Mouse (Mus musculus): Measurements from ENCODE around the gene Cntn5. TPM values are rescaled to one million over a fixed set of nuclear protein-coding genes. Genes with fewer than 3 reads are reported as not detected.
"Not testable (repeated sequence)": the region's sequence is repeated elsewhere in the genome, so short reads cannot be mapped to it uniquely, and the experiment has no call there.

The Cntn5 gene
- polyA plus RNA-seq, 1 experiment from 2014 or later = 20.2 TPM

DNA sequence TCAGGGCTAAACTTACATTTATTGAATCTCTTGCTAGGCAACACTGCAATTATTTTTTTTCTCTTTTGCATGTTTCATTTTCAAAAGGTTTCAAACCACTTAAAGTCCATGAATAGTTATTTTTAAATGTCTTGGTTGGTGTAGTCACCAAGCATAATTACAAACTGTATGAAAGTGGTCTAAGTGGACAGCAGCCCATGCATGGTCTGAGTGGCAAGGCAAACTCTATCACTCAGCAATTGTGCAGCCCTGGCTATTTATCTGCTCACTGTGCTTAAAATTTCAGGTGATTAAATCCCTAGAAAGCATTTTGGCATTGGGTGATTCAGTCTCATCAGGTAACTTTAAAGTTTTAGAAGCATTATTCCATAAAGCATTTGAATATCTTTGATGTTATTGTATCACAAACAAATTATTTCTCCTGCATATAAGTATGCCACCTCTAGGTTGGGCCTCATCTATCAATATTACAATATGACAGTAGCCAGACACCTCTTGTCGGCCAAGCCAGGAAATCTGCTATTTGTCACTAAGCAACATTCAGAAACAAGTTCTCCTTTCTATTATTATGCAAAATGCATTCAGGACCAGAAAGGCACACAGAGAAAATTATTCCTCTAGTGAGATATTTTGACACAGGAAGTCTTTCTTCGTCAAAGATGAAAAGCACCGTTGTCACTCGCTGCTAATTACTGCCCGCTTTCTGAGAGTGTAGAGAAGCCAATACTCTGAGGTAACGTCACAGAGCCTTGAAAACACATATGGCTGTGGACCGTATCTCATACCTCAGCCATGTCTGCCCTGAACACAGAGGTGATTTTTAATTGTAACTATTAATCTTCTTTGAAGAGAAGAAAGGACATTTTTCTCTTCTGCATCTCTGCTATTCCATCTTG lies 329.0 kb downstream of the Cntn5 start:
- H3K9me3 ChIP-seq (ENCODE audit: control insufficient read depth, low read length) = no peaks in the 10 kb centered on the region
- H3K4me2 ChIP-seq (ENCODE audit: low read length) = peak overlapping the region; percentile 6; the same call in 1 of the 2 replicates
- no peak overlapping the region for H3K9ac ChIP-seq (replicated peaks; ENCODE audit: low read depth, low read length)
- peaks cover 5% of the 10 kb centered on the region for H3K4me1 ChIP-seq (replicated peaks; ENCODE audit: control insufficient read depth, insufficient read depth, low read length)
- peak; percentile 85 for ATAC-seq
- no peaks in the 10 kb centered on the region for H3K27me3 ChIP-seq (replicated peaks; ENCODE audit: control insufficient read depth, insufficient read depth, low read length)
- H3K4me3 ChIP-seq (replicated peaks; ENCODE audit: low read length) = no peak overlapping the region
- H3K27ac ChIP-seq (ENCODE audit: low read length) = no peak overlapping the region
- 8% methylated on average over 7 of the region's 7 CpGs for WGBS
- no peaks in the 10 kb centered on the region for H3K36me3 ChIP-seq (ENCODE audit: control insufficient read depth, insufficient read depth)

DNA sequence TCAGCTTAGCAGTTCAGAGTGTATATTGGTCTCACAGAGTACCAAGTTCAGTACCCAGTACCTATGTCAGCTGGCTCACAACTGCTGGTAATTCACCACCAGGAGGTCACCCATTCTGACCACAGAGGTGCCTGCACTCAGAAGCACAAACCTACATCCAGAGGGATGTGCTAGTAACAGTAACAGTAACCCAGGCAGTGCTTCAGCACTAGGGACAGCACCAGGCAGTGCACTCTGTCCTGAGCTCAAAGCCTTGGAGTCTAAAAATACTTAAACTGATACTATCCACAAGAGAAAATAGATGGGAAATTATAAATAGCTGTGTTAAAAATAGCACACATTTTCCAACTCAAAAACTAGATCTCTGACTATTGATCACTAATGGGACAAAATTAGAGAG lies 334.7 kb downstream of the Cntn5 start:
- Histone ChIP-seq H3K27ac (ENCODE audit: low read length) (no peak overlapping the region), H3K27me3 (replicated peaks; ENCODE audit: control insufficient read depth, insufficient read depth, low read length) (no peaks in the 10 kb centered on the region), H3K4me2 (ENCODE audit: low read length) (no peak overlapping the region), H3K9me3 (ENCODE audit: control insufficient read depth, low read length) (no peaks in the 10 kb centered on the region), H3K36me3 (ENCODE audit: control insufficient read depth, insufficient read depth) (no peaks in the 10 kb centered on the region), H3K4me1 (replicated peaks; ENCODE audit: control insufficient read depth, insufficient read depth, low read length) (no peaks in the 10 kb centered on the region), H3K9ac (replicated peaks; ENCODE audit: low read depth, low read length) (no peak overlapping the region), H3K4me3 (replicated peaks; ENCODE audit: low read length) (no peak overlapping the region)
- ATAC-seq = no peak

DNA sequence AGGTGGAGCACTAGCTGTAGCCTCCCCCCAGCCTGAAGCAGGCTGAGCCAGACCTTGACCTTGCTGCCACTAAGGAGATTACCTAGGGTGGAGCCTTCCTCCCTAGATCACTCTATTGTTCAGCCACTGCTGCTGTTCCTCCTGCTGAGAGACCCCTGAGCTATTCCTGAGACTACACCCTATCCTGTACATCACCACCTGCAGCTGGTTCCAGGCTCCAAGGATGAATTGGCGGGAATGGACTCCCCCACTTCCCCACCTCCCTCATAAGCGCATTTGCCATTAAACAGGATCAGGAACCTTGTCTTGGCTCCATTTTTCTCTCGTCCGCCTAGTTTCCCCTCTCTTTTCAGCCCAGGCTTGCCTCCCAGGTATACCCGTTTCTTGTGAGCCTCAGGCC lies 363.7 kb downstream of the Cntn5 start:
- ATAC-seq; H3K27me3 ChIP-seq (replicated peaks; ENCODE audit: control insufficient read depth, insufficient read depth, low read length); H3K9ac ChIP-seq (replicated peaks; ENCODE audit: low read depth, low read length); H3K4me3 ChIP-seq (replicated peaks; ENCODE audit: low read length); H3K9me3 ChIP-seq (ENCODE audit: control insufficient read depth, low read length); H3K36me3 ChIP-seq (ENCODE audit: control insufficient read depth, insufficient read depth); H3K4me1 ChIP-seq (replicated peaks; ENCODE audit: control insufficient read depth, insufficient read depth, low read length); H3K4me2 ChIP-seq (ENCODE audit: low read length); H3K27ac ChIP-seq (ENCODE audit: low read length): not testable (repeated sequence)
- WGBS = 79% methylated on average over 5 of the region's 5 CpGs

DNA sequence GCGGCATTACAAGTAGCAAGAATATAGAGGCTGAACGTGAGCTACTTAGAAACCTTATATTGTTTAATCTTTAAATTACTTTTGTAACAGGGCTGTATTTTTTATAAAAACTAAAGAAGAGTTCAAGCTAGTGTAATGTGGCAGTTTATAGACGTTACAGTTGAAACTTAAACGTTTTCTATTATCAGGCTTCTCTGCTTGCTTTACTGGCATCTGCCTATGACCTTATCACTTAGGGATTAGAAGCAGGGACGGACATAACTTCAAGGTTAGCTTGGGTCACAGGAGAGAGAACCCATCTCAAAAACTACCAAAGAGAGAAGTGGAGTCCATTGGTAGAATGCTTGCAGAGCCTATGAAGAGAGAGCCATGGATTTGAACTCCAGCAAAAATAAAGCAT lies 372.3 kb downstream of the Cntn5 start:
- no peak overlapping the region for H3K4me2 ChIP-seq (ENCODE audit: low read length)
- no peaks in the 10 kb centered on the region for H3K27me3 ChIP-seq (replicated peaks; ENCODE audit: control insufficient read depth, insufficient read depth, low read length)
- H3K36me3 ChIP-seq (ENCODE audit: control insufficient read depth, insufficient read depth) = no peaks in the 10 kb centered on the region
- WGBS = 89% methylated on average over 5 of the region's 5 CpGs
- H3K9me3 ChIP-seq (ENCODE audit: control insufficient read depth, low read length) = no peaks in the 10 kb centered on the region
- H3K9ac ChIP-seq (replicated peaks; ENCODE audit: low read depth, low read length) = no peak overlapping the region
- H3K4me3 ChIP-seq (replicated peaks; ENCODE audit: low read length) = no peak overlapping the region
- H3K4me1 ChIP-seq (replicated peaks; ENCODE audit: control insufficient read depth, insufficient read depth, low read length) = peaks cover 6% of the 10 kb centered on the region; the same call in 1 of the 2 replicates
- ATAC-seq = no peak
- H3K27ac ChIP-seq (ENCODE audit: low read length) = no peak overlapping the region

DNA sequence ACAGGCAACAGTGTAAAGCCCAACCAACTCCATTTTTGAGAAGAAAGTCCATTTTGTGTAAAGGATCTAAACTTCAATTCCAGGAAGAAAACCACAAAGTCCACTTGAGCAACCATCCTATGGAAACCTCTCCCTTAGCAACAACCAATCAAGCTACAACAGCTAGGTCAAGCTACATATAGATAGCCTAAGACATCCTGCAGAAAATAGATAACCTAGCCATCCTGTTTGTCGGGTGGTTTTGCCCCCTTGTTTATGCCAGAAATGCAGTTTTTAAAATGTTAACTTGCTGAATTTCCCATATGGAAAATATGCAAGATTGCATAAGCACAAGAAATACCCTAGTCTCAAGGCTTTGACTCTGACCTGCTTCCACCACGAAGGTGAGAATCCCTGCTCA lies 373.5 kb downstream of the Cntn5 start:
- Histone ChIP-seq H3K4me3 (replicated peaks; ENCODE audit: low read length) (no peak overlapping the region), H3K4me2 (ENCODE audit: low read length) (no peak overlapping the region), H3K27me3 (replicated peaks; ENCODE audit: control insufficient read depth, insufficient read depth, low read length) (no peaks in the 10 kb centered on the region), H3K9me3 (ENCODE audit: control insufficient read depth, low read length) (no peaks in the 10 kb centered on the region), H3K4me1 (replicated peaks; ENCODE audit: control insufficient read depth, insufficient read depth, low read length) (peaks cover 9% of the 10 kb centered on the region; the same call in 1 of the 2 replicates), H3K27ac (ENCODE audit: low read length) (no peak overlapping the region), H3K9ac (replicated peaks; ENCODE audit: low read depth, low read length) (no peak overlapping the region), H3K36me3 (ENCODE audit: control insufficient read depth, insufficient read depth) (no peaks in the 10 kb centered on the region)
- WGBS = 87% methylated on average over 2 of the region's 2 CpGs
- no peak for ATAC-seq

DNA sequence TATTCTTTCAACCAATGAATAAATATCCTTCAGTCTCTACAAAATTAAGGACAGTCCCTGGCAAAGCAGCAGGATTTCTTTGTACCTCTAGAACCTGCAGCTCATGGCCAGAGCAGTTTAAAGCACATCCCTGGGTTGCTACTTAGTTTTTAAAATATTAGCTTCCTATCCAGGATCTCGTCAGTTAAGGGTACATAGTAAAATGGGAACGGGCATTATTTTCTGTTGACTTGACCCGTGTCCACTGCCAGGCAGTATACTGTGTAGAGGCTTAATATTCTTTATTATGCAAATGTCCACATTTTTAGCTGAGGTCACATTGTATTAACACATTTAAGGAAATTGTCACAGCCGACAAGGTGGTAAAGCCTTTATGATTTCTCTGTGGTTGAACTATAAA lies 375.0 kb downstream of the Cntn5 start:
- Histone ChIP-seq H3K4me2 (ENCODE audit: low read length) (no peak overlapping the region), H3K9me3 (ENCODE audit: control insufficient read depth, low read length) (no peaks in the 10 kb centered on the region)

DNA sequence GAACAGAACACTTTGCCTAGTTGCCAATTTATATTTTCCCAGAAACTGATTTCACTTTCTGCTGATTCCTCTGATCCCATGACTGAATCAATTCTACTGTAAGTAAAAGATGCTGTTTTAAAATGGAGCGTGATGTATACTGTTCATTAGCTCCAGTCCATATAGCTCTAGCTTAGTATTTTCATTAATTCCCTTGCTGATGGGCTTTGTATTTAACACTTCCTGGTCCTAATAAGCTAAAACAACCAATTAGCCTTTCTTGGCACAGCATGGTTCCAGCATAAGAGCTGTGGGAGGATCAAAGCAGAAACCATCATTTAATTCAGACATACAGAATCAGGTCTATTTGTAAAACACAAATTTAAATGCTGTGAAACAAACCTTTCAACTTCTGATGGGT lies 375.5 kb downstream of the Cntn5 start:
- Histone ChIP-seq H3K27me3 (replicated peaks; ENCODE audit: control insufficient read depth, insufficient read depth, low read length) (no peaks in the 10 kb centered on the region), H3K9me3 (ENCODE audit: control insufficient read depth, low read length) (no peaks in the 10 kb centered on the region), H3K4me1 (replicated peaks; ENCODE audit: control insufficient read depth, insufficient read depth, low read length) (peaks cover 9% of the 10 kb centered on the region; the same call in 1 of the 2 replicates), H3K36me3 (ENCODE audit: control insufficient read depth, insufficient read depth) (no peaks in the 10 kb centered on the region), H3K4me3 (replicated peaks; ENCODE audit: low read length) (no peak overlapping the region), H3K4me2 (ENCODE audit: low read length) (no peak overlapping the region), H3K27ac (ENCODE audit: low read length) (no peak overlapping the region), H3K9ac (replicated peaks; ENCODE audit: low read depth, low read length) (no peak overlapping the region)
- 0% methylated on average over 1 of the region's 1 CpGs for WGBS
- peak; percentile 79 for ATAC-seq

More for the DNA sequence above, 375.0 kb downstream of the Cntn5 start:
- H3K4me1 ChIP-seq (replicated peaks; ENCODE audit: control insufficient read depth, insufficient read depth, low read length) = peaks cover 9% of the 10 kb centered on the region; the same call in 1 of the 2 replicates
- WGBS = 6% methylated on average over 4 of the region's 4 CpGs
- H3K4me3 ChIP-seq (replicated peaks; ENCODE audit: low read length) = no peak overlapping the region
- no peak overlapping the region for H3K9ac ChIP-seq (replicated peaks; ENCODE audit: low read depth, low read length)
- ATAC-seq = 0 out of 2 replicates have a peak, but pooled peaks have one; percentile 11
- no peaks in the 10 kb centered on the region for H3K36me3 ChIP-seq (ENCODE audit: control insufficient read depth, insufficient read depth)
- H3K27ac ChIP-seq (ENCODE audit: low read length) = no peak overlapping the region
- H3K27me3 ChIP-seq (replicated peaks; ENCODE audit: control insufficient read depth, insufficient read depth, low read length) = no peaks in the 10 kb centered on the region

DNA sequence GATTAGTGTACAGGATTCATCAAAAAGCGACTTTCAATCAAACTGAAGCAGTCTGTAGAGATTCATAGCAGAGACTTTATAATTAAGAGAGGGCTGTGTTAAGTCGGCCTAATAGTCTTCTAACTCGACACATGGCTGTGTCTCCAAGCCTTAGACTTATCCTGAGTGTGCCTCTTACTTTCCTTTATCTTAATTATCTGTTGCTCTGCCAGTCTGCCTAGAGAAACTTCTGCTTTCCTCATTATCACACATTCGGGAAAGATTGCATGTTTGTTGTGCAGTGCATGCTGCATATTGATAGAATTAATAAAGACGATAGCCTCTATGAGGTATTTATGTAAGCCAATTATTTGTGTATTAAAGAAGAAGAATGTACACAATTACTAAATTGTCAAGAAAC lies 375.9 kb downstream of the Cntn5 start:
- no peak overlapping the region for H3K4me2 ChIP-seq (ENCODE audit: low read length)
- H3K4me1 ChIP-seq (replicated peaks; ENCODE audit: control insufficient read depth, insufficient read depth, low read length) = peaks cover 9% of the 10 kb centered on the region; the same call in 1 of the 2 replicates
- H3K4me3 ChIP-seq (replicated peaks; ENCODE audit: low read length) = no peak overlapping the region
- ATAC-seq = peak; percentile 47; the same call in 1 of the 2 replicates
- H3K27ac ChIP-seq (ENCODE audit: low read length) = no peak overlapping the region
- no peaks in the 10 kb centered on the region for H3K27me3 ChIP-seq (replicated peaks; ENCODE audit: control insufficient read depth, insufficient read depth, low read length)
- no peaks in the 10 kb centered on the region for H3K9me3 ChIP-seq (ENCODE audit: control insufficient read depth, low read length)
- 12% methylated on average over 5 of the region's 5 CpGs for WGBS
- H3K36me3 ChIP-seq (ENCODE audit: control insufficient read depth, insufficient read depth) = no peaks in the 10 kb centered on the region
- H3K9ac ChIP-seq (replicated peaks; ENCODE audit: low read depth, low read length) = no peak overlapping the region

DNA sequence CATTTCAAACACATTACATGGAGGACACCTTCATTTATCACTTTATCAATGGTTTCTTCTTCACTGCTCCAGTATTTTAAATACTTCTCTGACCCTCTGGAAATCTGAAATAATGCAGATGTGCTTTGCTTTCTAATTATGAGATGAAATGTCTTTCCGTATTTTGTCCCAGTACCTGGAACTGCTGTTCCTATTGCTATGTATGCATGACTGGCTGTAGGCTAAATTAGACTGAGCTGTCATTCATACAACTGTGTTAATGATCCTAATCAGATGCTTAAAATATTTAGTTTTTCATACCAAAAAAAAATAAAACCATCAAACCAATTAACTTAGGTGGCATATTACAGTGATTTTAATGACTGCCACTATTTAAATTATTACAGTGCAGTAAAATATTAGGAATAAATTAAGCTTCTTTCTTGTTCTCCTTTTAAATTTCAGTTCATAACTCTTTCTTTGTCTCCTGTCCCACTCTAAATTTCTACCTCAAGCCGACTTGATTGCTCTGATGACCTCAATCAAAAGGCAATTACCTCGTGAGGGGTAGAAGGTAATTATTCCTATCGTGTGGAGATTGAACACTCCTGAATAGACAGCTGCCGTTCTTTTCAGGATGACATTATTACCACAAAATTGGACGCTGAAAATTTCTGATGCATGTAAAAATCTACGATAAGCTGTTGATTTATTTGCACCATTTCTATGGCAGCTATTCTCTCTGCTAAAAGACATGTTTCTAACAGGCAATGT lies 378.5 kb downstream of the Cntn5 start:
- no peak overlapping the region for H3K4me3 ChIP-seq (replicated peaks; ENCODE audit: low read length)
- no peaks in the 10 kb centered on the region for H3K9me3 ChIP-seq (ENCODE audit: control insufficient read depth, low read length)
- no peak overlapping the region for H3K27ac ChIP-seq (ENCODE audit: low read length)
- no peaks in the 10 kb centered on the region for H3K27me3 ChIP-seq (replicated peaks; ENCODE audit: control insufficient read depth, insufficient read depth, low read length)
- no peak overlapping the region for H3K4me2 ChIP-seq (ENCODE audit: low read length)
- H3K36me3 ChIP-seq (ENCODE audit: control insufficient read depth, insufficient read depth) = no peaks in the 10 kb centered on the region
- no peak for ATAC-seq
- peaks cover 9% of the 10 kb centered on the region; the same call in 1 of the 2 replicates for H3K4me1 ChIP-seq (replicated peaks; ENCODE audit: control insufficient read depth, insufficient read depth, low read length)
- no peak overlapping the region for H3K9ac ChIP-seq (replicated peaks; ENCODE audit: low read depth, low read length)
- 6% methylated on average over 7 of the region's 7 CpGs for WGBS

All from forebrain, embryonic 16.5 days (tissue).